Mouse (Mus musculus) spleen, adult 2 months (tissue): ENCODE data around the gene Gpr37l1. TPM values are rescaled to one million over a fixed set of nuclear protein-coding genes. Genes with fewer than 3 reads are reported as not detected.

Experiments used
- DNase-seq, 2 experiments: peaks; one replicate each; pipeline versions ENCODE4 v3.0.0 to v3.0.0-alpha.2; 2012 to 2021; ENCODE audit warnings: low spot score in 2 of 2, low read depth in 1 of 2
- H3K27ac ChIP-seq: fragments of 200-500 bp; 2 replicates; pipeline ENCODE4 v1.5.1; 2012; ENCODE audit warnings: low read length, inconsistent platforms; ENCODE audit not compliant: insufficient read depth
- H3K27me3 ChIP-seq: fragments of 200-500 bp; 2 replicates; pipeline ENCODE4 v1.6.1; 2012; ENCODE audit warnings: mild to moderate bottlenecking, moderate library complexity, low read length, inconsistent platforms; ENCODE audit not compliant: control insufficient read depth, insufficient read depth
- H3K36me3 ChIP-seq: fragments of 200-500 bp; 2 replicates; pipeline ENCODE4 v1.6.1; 2012; ENCODE audit warnings: mild to moderate bottlenecking, low read length, inconsistent platforms; ENCODE audit not compliant: control insufficient read depth, insufficient read depth
- H3K4me1 ChIP-seq: fragments of 200-500 bp; 2 replicates; pipeline ENCODE4 v1.6.1; 2011; ENCODE audit warnings: inconsistent platforms; ENCODE audit not compliant: control insufficient read depth, insufficient read depth, insufficient read length
- H3K4me3 ChIP-seq: fragments of 200-500 bp; 2 replicates; pipeline ENCODE4 v1.5.1; 2011; ENCODE audit warnings: mild to moderate bottlenecking, inconsistent platforms; ENCODE audit not compliant: insufficient read depth, insufficient read length; ENCODE audit errors: extremely low read depth
- CTCF ChIP-seq: fragments of 200-500 bp; IDR thresholded peaks from 2 replicates; pipeline ENCODE4 v1.5.1; 2011; ENCODE audit warnings: mild to moderate bottlenecking, inconsistent platforms; ENCODE audit not compliant: insufficient read depth, insufficient read length, insufficient replicate concordance; ENCODE audit errors: extremely low read depth
- POLR2A ChIP-seq: fragments of 200-500 bp; IDR thresholded peaks from 2 replicates; pipeline ENCODE4 v1.6.1; 2011; ENCODE audit warnings: low read depth, low read length, inconsistent platforms
- WGBS: fragments of 180-500 bp; shearing (Covaris S2); methylation state at CpG from one replicate; pipeline ENCODE4 v1.1.7; 2018; 5-methylcytosine and 5-hydroxymethylcytosine counted together
- polyA plus RNA-seq: library from polyadenylated mRNA; depleted of rRNA; stranded (reverse); fragments of >200 nt; gene quantifications from 2 replicates; pipeline ENCODE4 v1.2.3, GENCODE M21; 2012

Gene Gpr37l1
- polyA plus RNA-seq, 1 experiment: 0.16 TPM

DNA sequence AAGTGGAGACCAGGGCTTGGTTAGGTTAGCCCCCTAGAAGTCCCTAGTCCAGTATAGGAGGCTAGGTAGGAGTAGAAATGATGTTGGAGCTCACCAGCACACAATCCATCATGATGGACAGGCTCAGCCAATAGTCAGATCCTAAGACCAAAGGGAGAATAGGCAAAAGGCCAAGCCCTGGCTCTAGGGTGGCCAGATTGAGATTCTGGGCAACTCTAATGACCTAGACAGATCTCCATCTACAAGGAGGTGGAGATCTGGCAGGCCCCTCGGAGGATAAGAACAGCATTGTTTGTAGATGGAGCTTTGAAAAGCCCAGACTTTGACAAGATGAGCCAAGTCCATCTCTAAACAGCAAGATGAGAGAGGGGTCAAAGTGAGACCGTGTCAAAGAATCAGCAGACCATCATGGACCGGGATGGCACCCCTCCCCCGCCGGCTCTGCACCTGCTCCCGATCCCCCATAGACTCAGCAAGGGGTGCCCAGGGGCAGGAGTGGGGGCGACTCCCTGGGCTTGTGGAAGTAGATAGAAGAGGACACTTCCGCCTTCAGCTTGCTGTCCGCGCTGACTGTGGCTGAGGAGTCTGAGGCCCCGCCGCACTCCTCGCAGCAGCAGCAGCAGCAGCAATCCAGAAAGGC is 7.0 kb downstream of the Gpr37l1 start:
- 77% methylated on average over 13 of the region's 13 CpGs for WGBS
- no peak for TF ChIP-seq POLR2A
- TF ChIP-seq CTCF: no peak
- H3K27me3 ChIP-seq: no peaks in the 10 kb centered on the region
- no peak overlapping the region for H3K27ac ChIP-seq
- H3K4me1 ChIP-seq: no peaks in the 10 kb centered on the region
- DNase-seq: no peak
- H3K4me3 ChIP-seq: no peak overlapping the region
- peaks cover 10% of the 10 kb centered on the region for H3K36me3 ChIP-seq

DNA sequence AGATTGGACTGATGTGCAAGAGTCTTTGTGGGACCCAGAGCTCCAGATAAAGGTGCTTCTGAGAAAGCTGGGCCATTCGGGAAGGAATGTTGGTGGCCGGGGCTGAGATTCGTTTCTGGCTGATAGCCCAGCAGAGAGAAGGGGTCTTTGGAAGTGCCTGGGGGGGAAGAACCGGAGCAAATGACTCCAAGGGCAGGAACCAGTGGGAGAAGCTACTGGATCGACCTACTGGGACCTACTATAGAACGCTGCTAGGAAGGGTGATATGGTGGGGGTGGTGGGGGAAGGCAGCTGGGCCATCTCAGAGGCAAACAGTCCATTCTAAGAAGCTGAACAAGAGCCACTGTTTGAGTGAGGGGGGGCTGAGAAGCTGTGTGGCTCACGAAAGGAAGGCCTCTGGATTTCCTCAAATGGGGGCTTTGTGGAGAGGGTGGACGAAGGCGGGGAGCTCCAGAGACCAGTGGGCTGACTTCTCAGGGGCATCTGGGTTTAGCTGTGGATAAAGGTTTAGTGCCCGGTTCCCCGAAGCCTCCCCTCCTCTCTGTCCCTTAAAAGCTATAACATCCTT is 7.8 kb downstream of the Gpr37l1 start:
- H3K4me3 ChIP-seq: no peak overlapping the region
- H3K27me3 ChIP-seq: no peaks in the 10 kb centered on the region
- 91% methylated on average over 11 of the region's 11 CpGs for WGBS
- TF ChIP-seq POLR2A (no peak), CTCF (no peak)
- no peak overlapping the region for H3K27ac ChIP-seq
- no peaks in the 10 kb centered on the region for H3K4me1 ChIP-seq
- DNase-seq: no peak
- H3K36me3 ChIP-seq: peaks cover 17% of the 10 kb centered on the region

DNA sequence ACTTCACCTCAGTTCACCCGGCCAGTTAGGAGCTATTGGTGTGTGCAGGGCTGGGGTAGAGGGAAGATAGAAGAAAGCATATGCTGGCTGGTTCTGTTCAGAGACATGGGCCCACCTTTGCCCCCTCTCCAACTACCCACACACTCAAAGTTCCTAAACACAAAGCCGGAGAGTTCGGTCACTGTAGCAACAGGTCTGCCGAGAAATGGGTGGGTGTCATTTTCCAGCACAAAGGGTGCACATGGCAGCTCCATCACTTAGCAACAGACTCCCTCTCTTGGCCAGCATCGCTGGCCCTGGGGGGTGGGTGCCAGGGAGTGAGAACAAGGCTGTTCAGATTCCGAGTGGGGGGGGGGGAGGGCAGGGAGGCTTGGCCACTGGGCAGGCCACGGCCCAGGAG is 8.4 kb downstream of the Gpr37l1 start:
- Histone ChIP-seq H3K4me1 (no peaks in the 10 kb centered on the region), H3K4me3 (no peak overlapping the region), H3K36me3 (peaks cover 18% of the 10 kb centered on the region), H3K27ac (no peak overlapping the region), H3K27me3 (no peaks in the 10 kb centered on the region)
- no peak for DNase-seq
- 87% methylated on average over 7 of the region's 7 CpGs for WGBS
- no peak for TF ChIP-seq CTCF
- TF ChIP-seq POLR2A: no peak

DNA sequence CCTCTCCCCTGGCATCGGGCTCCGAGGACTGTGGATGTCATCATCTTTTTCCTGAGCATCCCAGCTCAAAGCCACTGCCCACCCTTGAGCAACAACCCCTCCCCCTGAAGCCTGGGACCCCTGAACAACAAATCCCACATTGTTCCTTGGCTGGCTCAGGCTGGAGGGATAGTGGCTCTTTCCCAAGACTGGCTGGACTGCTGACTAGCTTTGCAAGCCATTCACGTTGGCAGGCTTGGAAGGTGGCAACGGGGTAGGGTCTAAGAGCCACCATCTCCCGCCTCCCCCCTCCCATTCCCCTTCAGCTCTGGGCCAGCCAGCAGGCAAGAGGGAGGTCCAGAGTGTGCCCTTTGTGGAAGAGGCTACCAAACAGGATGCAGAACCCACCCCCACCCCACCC is 8.8 kb downstream of the Gpr37l1 start:
- no peak for DNase-seq
- no peak overlapping the region for H3K27ac ChIP-seq
- peaks cover 18% of the 10 kb centered on the region for H3K36me3 ChIP-seq
- H3K4me3 ChIP-seq: no peak overlapping the region
- H3K4me1 ChIP-seq: no peaks in the 10 kb centered on the region
- no peaks in the 10 kb centered on the region for H3K27me3 ChIP-seq
- WGBS: 76% methylated on average over 5 of the region's 5 CpGs
- TF ChIP-seq POLR2A: no peak
- TF ChIP-seq CTCF: no peak

DNA sequence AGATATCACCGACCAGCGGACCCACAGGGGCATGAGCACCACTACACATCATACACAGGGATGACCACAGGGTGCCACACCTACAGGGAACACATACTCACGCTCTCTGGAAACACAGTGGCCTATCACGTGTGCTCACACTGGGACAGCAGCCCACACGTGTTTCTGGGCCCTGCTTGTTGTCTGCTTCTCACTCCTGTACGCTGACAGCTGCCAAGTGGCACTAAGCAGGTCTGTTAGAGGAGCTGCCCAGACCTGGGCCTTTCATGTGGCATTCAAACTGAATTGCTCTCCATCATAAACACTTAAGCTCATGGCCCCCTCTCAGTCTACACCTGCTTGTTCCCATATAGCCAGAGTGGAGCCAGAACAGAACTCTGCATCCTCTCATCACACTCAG is 11.2 kb downstream of the Gpr37l1 start:
- H3K36me3 ChIP-seq: peaks cover 25% of the 10 kb centered on the region
- no peak for DNase-seq
- H3K27ac ChIP-seq: no peak overlapping the region
- H3K4me3 ChIP-seq: no peak overlapping the region
- H3K27me3 ChIP-seq: no peaks in the 10 kb centered on the region
- WGBS: 86% methylated on average over 6 of the region's 6 CpGs
- TF ChIP-seq CTCF: no peak
- no peak for TF ChIP-seq POLR2A
- no peaks in the 10 kb centered on the region for H3K4me1 ChIP-seq

DNA sequence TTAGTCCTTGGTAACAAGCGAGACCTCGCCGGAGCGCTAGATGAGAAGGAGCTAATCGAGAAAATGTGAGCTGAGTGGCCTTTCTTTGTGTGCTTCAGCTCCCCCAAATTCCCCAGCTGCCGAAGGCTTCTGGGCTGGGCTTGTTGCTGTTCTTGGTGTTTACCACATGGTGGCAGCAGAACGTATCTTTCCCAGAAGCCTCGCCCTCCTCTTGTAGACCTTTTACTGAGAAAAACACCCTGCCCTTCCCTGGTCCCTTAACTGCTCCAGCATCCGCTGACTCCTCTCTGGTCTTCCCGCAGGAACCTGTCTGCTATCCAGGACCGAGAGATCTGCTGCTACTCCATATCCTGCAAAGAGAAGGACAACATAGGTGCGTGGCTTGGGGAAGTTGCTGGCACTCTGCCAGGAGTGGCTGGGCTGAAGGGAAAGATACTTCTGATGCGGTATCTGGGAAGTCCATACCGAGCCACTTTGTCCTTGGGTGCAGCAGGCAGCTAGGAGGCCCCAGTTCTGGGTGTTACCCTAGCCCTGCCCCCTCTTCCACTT is 13.0 kb downstream of the Gpr37l1 start:
- DNase-seq: peak; percentile 42
- H3K36me3 ChIP-seq: peaks cover 25% of the 10 kb centered on the region
- TF ChIP-seq POLR2A (no peak), CTCF (peak; percentile 66; the same call in 1 of the 2 replicates)
- no peak overlapping the region for H3K4me3 ChIP-seq
- H3K27ac ChIP-seq: no peak overlapping the region
- no peaks in the 10 kb centered on the region for H3K27me3 ChIP-seq
- WGBS: 16% methylated on average over 14 of the region's 14 CpGs
- H3K4me1 ChIP-seq: no peaks in the 10 kb centered on the region

DNA sequence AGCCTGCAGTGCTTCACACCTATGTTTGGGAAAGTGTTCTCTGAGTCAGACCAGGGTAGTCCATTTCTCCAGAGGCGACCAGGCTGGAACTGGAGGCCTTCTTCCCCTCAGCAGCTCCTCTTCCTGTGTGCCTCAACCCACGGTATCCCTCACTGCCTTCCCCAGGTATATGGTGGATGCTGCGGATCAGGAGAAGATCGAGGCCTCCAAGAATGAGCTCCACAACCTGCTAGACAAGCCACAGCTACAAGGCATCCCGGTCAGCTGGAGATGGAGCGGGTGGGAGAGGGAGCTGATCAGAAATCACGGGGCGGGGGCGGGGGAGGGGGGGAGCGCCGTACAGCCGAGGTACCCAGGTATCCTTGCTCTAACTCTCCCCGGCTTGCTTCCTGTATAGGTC is 13.5 kb downstream of the Gpr37l1 start:
- Histone ChIP-seq H3K27me3 (no peaks in the 10 kb centered on the region), H3K4me1 (no peaks in the 10 kb centered on the region; the same call in 1 of the 2 replicates), H3K4me3 (no peak overlapping the region), H3K36me3 (peaks cover 25% of the 10 kb centered on the region), H3K27ac (no peak overlapping the region)
- no peak for DNase-seq
- WGBS: 65% methylated on average over 13 of the region's 13 CpGs
- TF ChIP-seq POLR2A (no peak), CTCF (no peak)
